Mouse (Mus musculus) retina, postnatal 7 days (tissue): ENCODE measurements around the gene Mis18a.

ENCODE experiments used
- DNase-seq: peaks from one replicate; pipeline ENCODE4 v3.0.0-alpha.2; 2012; ENCODE audit warnings: low read depth, low spot score

The Mis18a gene

GRCm38 (mm10) chr16:90727233-90728115 lies at the start of gene Mis18a:
Gene Mis18a, minus strand, starts transcription at chr16:90727404.
- DNase-seq, result peak; percentile 94

DNA sequence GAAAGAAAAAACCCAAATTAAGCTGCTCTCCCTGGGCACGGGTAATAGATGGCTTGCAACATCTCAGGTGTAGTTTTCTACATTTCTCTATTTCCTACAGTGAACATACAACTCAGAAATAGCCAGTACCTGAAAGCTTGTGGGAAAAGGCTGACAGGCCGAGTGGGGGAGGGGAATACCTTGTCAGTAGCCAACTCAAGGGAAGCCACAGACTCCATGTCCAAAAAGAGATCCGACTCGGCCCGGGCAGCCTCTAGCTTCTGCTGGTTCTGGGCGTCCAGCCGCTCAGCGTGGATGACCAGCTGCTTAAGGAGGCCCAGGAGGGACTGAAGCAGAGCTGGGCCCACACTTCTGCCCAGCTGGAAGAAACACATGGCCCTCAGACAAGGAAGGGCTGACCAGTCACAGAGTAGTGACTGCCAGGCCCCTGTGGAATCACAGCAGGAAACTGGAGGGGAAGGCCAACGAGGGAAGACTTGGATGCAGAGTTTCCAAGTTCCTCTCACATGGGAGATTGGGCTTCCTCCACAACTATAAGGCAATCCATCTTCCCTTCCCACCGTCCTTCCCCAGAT lies 48.8 kb upstream of the Mis18a start:
- DNase-seq, result no peak

DNA sequence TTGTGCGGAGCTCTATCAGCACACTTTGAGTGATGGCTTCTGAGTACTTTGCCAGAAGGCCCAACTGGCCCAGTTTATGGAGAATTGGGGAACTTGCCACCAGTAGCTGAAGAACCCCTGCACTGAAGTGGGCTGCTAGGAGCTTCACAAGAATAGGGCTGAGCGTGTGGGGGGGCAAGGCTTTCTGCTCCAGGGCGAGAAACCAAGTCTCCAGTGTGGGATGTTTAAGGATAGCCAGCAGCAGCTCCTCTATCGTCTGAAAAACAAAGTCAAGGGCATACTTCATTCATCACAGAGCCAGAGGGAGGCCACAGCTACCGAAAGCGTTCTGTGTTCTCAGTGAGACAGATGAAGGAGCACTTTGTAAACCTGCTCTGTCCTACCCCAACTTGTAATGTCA lies 47.4 kb upstream of the Mis18a start:
- DNase-seq, result no peak

- DNase-seq, result no peak
These were observed 47.0 kb upstream of the Mis18a start for GRCm38 (mm10) chr16:90774216-90774615.

- no peak for DNase-seq
These were observed 39.8 kb upstream of the Mis18a start for GRCm38 (mm10) chr16:90766919-90767454.

DNA sequence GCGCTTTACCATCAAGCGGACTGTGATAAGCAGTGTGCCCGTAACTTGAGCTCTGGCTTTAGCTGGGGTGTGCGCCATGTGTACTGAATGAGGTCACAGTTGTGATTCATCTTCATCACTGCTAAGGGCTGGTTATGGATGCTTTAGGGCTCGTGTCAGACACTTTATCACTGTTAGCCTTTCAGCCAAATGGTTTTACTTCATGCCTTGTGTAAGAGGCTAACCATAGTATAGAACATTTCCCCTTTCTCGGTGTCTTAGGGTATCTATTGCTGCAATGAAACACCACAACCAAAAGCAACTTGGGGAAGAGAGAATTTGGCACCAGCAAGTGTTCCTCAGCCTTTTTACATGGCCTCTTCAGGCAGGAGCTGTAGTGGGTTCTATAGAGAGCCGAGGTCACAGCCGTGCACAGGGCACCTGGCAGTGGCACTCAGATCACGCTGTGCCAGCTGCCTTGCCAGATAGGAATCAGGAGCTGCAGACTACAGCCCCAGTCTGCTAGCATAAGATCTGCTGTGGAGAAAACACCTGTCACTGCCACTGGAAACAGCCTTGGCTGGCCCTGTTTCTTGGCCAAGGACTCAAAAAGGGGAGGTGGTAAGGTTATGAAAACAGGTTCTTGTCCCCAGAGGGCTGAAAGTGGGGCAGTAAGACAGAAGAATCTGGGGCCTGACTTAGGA lies 38.1 kb upstream of the Mis18a start:
- no peak for DNase-seq

GRCm38 (mm10) chr16:90760515-90760914 lies 33.3 kb upstream of the Mis18a start:
- DNase-seq, result no peak

GRCm38 (mm10) chr16:90759335-90759734 lies 32.1 kb upstream of the Mis18a start:
- DNase-seq, result no peak

- DNase-seq, result no peak
These were observed 26.3 kb upstream of the Mis18a start for GRCm38 (mm10) chr16:90753386-90753941.

- DNase-seq, result no peak
These were observed 21.0 kb upstream of the Mis18a start for GRCm38 (mm10) chr16:90748169-90748568.

- no peak for DNase-seq
These were observed 19.9 kb upstream of the Mis18a start for GRCm38 (mm10) chr16:90747143-90747542.

- no peak for DNase-seq
These were observed 11.1 kb upstream of the Mis18a start, which contains the start of gene Mrap for GRCm38 (mm10) chr16:90738092-90738956. Gene Mrap, plus strand, starts transcription at chr16:90738207.

GRCm38 (mm10) chr16:90736672-90737270 lies 9.6 kb upstream of the Mis18a start:
- no peak for DNase-seq

- no peak for DNase-seq
These were observed 8.4 kb upstream of the Mis18a start for GRCm38 (mm10) chr16:90735611-90736010.

DNA sequence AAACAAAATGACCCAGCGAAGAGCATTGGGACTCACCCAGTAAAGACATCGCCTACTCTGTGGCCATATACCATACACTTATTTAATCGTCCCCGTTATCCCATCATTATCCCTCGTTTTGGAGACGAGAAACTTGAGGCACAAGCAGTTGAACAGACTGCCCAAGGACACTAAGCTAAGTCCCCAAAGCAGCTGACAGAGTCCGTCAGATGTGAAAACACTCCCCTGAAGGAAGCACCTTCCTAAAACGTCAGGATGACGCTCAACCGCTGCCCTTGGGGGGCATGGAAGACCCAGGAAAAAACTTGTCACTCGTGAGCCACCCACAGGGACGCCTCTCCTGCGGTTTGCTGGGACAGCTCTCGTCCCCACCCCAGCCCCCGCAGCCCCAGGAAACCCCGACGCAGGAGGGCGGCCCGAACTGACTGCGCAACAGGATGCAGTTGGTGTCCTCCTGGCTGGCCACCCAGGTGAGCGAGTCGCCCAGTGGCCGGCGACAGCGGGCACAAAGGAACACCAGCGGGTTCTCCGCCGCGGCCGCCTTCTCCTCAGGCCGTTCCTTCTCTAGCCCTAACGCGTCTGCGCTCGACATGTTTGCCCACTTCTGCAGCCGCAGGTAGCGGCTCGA lies 490 bp downstream of the Mis18a start:
- DNase-seq, result no peak

DNA sequence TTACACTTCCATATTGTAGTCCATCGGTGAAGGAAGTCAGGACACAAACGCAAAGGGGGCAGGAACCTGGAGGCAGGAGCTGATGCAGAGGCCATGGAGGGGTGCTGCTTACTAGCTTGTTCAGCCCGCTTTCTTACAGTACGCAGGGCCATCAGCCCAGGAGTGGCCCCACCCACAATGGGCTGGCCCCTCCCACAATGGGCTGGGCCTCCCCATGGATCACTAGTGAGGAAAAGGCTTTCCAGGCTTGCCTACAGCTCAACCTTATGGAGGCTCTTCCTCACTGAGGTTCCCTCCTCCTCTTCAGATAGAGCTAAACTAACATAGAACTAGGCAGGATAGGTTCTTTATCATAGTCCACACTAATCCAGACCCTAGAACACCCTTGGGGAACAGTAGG lies 3.2 kb downstream of the Mis18a start:
- no peak for DNase-seq

- no peak for DNase-seq
These were observed 16.9 kb downstream of the Mis18a start for GRCm38 (mm10) chr16:90710313-90710712.

DNA sequence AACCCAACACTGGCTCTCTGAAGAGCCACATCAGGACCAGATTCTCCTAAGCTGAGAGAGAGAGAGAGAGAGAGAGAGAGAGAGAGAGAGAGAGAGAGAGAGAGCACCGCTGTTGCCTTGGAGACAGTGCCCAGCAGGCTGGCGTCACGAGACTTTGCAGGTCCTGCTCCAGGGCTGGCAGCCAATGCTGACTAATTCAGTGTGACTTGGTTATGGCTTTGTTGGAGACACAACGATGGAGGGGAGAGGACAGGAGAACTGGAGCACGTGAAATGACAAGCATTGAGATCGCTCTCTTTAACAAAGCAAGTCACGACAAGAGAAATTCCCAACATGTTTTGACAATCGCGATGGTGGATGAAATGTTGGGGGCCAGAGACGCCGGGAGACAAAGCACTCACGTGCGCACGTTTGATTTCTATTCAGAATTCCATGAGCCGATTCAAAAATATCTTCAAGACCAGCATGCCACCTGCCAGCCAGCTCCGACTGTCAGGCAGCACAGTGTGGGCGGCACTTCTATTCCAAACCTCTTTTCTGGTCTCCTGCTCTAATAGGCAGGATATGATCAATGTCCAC lies 17.4 kb downstream of the Mis18a start:
- peak; percentile 54 for DNase-seq

- DNase-seq, result no peak
These were observed 20.9 kb downstream of the Mis18a start for GRCm38 (mm10) chr16:90706279-90706678.
